Comparison of ENCODE assay signal across 8 mouse cellular contexts in the genomic region with DNA sequence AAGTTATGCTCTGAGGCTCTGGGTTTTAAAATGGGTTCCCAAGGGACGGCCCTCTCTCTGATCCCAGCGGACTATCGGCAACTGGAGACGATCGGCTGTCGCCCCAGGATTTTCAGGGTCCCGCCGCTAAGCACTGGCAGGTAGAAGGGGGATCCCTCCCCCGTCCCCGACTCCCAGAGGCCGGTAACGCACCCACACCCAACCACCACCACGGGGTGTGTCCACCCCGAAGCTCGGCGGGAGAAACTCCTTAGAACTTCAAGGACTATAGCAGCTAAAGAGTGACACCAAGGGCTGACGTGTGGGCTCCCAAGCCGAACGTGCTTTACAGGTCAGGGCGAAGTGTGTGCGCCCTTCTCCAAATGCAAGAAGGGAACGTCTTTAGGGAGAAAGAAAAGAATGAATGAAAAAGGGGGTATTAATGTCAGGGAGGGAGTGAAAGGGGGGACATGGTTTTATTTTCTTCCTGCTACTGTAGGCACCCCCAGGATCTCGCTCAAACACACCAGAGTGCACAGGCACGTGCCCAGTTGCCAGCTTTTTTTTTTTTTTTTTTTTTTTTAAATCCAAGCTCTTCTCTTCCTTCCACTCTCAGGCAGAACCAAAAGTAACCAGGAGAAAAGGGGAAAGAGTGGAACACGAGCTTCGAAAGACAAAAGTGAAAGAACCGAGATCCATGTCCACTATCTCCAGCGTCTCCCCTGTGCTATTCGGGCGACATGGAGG. TPM values are rescaled to one million over a fixed set of nuclear protein-coding genes. Genes with fewer than 3 reads are reported as not detected.
DNase-seq lines count a peak whose midpoint lies in the region; ATAC-seq lines count a peak whose summit lies in the region.

No protein-coding gene starts in this region.

- peak overlapping the region; percentile 58 for H3K4me2 ChIP-seq in midbrain, embryonic 13.5 days (replicated peaks)

- ATAC-seq in midbrain, embryonic 13.5 days, result no peak

- peak overlapping the region; percentile 41 for H3K27ac ChIP-seq in hindbrain, embryonic 10.5 days
- H3K27ac ChIP-seq in midbrain, embryonic 13.5 days, result no peak overlapping the region

- no peaks in the 10 kb centered on the region for H3K9me3 ChIP-seq in hindbrain, embryonic 10.5 days
- H3K9me3 ChIP-seq in midbrain, embryonic 13.5 days, result no peaks in the 10 kb centered on the region

- WGBS in hindbrain, embryonic 10.5 days, result under 1% methylated on average over 30 of the region's 30 CpGs
- under 1% methylated on average over 30 of the region's 30 CpGs for WGBS in midbrain, embryonic 13.5 days

- H3K4me3 ChIP-seq in hindbrain, embryonic 10.5 days, result peak overlapping the region; percentile 60
- H3K4me3 ChIP-seq in midbrain, embryonic 13.5 days (replicated peaks), result peak overlapping the region; percentile 46

- peaks cover 98% of the 10 kb centered on the region for H3K27me3 ChIP-seq in hindbrain, embryonic 10.5 days (ENCODE audit: insufficient read depth, poor library complexity, severe bottlenecking)
- peaks cover 86% of the 10 kb centered on the region for H3K27me3 ChIP-seq in midbrain, embryonic 13.5 days

- peaks cover 60% of the 10 kb centered on the region for H3K4me1 ChIP-seq in hindbrain, embryonic 10.5 days (replicated peaks)
- peaks cover 32% of the 10 kb centered on the region for H3K4me1 ChIP-seq in midbrain, embryonic 13.5 days (replicated peaks)

- H3K9ac ChIP-seq in midbrain, embryonic 13.5 days (replicated peaks), result peak overlapping the region; percentile 32; the same call in 1 of the 2 replicates

- intact Hi-C loops in heart, postnatal 14 days (cut with DNase I), result no loop called here

- peak; percentile 86 for DNase-seq in heart, adult 11 months
- DNase-seq in heart, postnatal 14 days, result no peak
- peak; percentile 64 for DNase-seq in Muller cell, postnatal 12 days (ENCODE audit: inconsistent ontology term)
- peak; percentile 38 for DNase-seq in hindbrain, embryonic 10.5 days (ENCODE audit: low spot score)
- DNase-seq in left cerebral cortex, adult 18-20 months (ENCODE audit: low spot score in 2 of 2), result no peak
- no peak for DNase-seq in ovary, postnatal 10 days (ENCODE audit: low spot score)
- DNase-seq in spleen, adult 12 weeks (ENCODE audit: low spot score), result no peak

- H3K36me3 ChIP-seq in hindbrain, embryonic 10.5 days, result no peaks in the 10 kb centered on the region
- H3K36me3 ChIP-seq in midbrain, embryonic 13.5 days, result no peaks in the 10 kb centered on the region

RNA-seq across cellular contexts. Expression of a gene that starts 5.2 kb away (rescaled TPM):
- under 1 TPM; 0.22 to 0.26 TPM for total RNA-seq in heart, postnatal 14 days (2021)
- 6.7 and 13.8 TPM in 2 replicates for polyA plus RNA-seq in hindbrain, embryonic 10.5 days (2016; fragmentation: Nextera tagmentation; extraction: Ambion mirVana)
- 8.9 and 9.2 TPM in 2 replicates for polyA plus RNA-seq in midbrain, embryonic 13.5 days (2015; fragmentation: Nextera tagmentation; extraction: Ambion mirVana)
- total RNA-seq in left cerebral cortex, adult 18-20 months (2021), result under 1 TPM; 0.67 to 0.87 TPM

Comparison
In these comparisons a context has a peak if more than half of its experiments do, and no peak if none do; other contexts are left out.
1. DNase-seq: peak in heart, adult 11 months (single experiment), Muller cell, postnatal 12 days (single experiment) and hindbrain, embryonic 10.5 days (single experiment); none in heart, postnatal 14 days (0 of 2), left cerebral cortex, adult 18-20 months (0 of 2), ovary, postnatal 10 days (single experiment) and spleen, adult 12 weeks (single experiment).